Mouse (Mus musculus) liver, postnatal 0 days (tissue): ENCODE results near the gene Cflar. TPM values are rescaled to one million over a fixed set of nuclear protein-coding genes. Genes with fewer than 3 reads are reported as not detected.

Experiments used
- ATAC-seq: fragments of 200-750 bp; cut with Nextera tagmentation; 2 replicates; pipeline ENCODE4 v1.8.0; 2017; ENCODE audit warnings: mild to moderate bottlenecking, moderate library complexity
- DNase-seq: peaks from one replicate; pipeline ENCODE4 v3.0.0-alpha.2; 2016
- H3K27ac ChIP-seq: fragments of 300-500 bp; sonication (generic); 2 replicates; pipeline ENCODE4 v1.5.1; 2014; ENCODE audit warnings: antibody characterized with exemption, moderate library complexity, mild to moderate bottlenecking, low read depth
- H3K27me3 ChIP-seq: fragments of 300-500 bp; sonication (generic); 2 replicates; pipeline ENCODE4 v1.6.1; 2014; ENCODE audit warnings: low read length, control low read depth, mixed read lengths; ENCODE audit not compliant: insufficient read depth
- H3K36me3 ChIP-seq: fragments of 300-500 bp; sonication (generic); replicated peaks from 2 replicates; pipeline ENCODE4 v1.6.1; 2014; ENCODE audit warnings: mild to moderate bottlenecking, control low read depth, low read length, moderate library complexity, mixed read lengths; ENCODE audit not compliant: insufficient read depth
- H3K4me1 ChIP-seq: fragments of 300-500 bp; sonication (generic); 2 replicates; pipeline ENCODE4 v1.6.1; 2014; ENCODE audit warnings: antibody characterized with exemption, mild to moderate bottlenecking, control low read depth; ENCODE audit not compliant: insufficient read depth
- H3K4me2 ChIP-seq: fragments of 300-500 bp; sonication (generic); 2 replicates; pipeline ENCODE4 v1.6.1; 2014; ENCODE audit warnings: low read depth, mild to moderate bottlenecking, low read length, moderate library complexity, mixed read lengths
- H3K4me3 ChIP-seq: fragments of 300-500 bp; sonication (generic); 2 replicates; pipeline ENCODE4 v1.5.1; 2014; ENCODE audit warnings: low read depth, low read length
- H3K9ac ChIP-seq: fragments of 300-500 bp; sonication (generic); replicated peaks from 2 replicates; pipeline ENCODE4 v1.6.1; 2014; ENCODE audit warnings: mild to moderate bottlenecking, moderate library complexity
- H3K9me3 ChIP-seq: fragments of 300-500 bp; sonication (generic); 2 replicates; pipeline ENCODE4 v1.6.1; 2016; ENCODE audit warnings: mild to moderate bottlenecking, control low read depth, low read length, mixed read lengths
- CTCF ChIP-seq: sonication (generic); IDR thresholded peaks from 2 replicates; pipeline ENCODE4 v1.5.1; 2016; ENCODE audit warnings: antibody characterized with exemption, low read depth
- EP300 ChIP-seq: IDR thresholded peaks from 2 replicates; pipeline ENCODE4 v1.6.1; 2016; ENCODE audit warnings: antibody characterized with exemption, low read depth, mild to moderate bottlenecking
- WGBS: fragments of 180-500 bp; shearing (Covaris S2); extraction: QIAGEN DNeasy Blood & Tissue Kit; methylation state at CpG from one replicate; pipeline ENCODE4 v1.1.7; 2014; ENCODE audit not compliant: insufficient replicate concordance; 5-methylcytosine and 5-hydroxymethylcytosine counted together
- polyA plus RNA-seq: library from polyadenylated mRNA; unstranded; fragments of >200 nt; fragmentation: Nextera tagmentation; extraction: Ambion mirVana; gene quantifications from 2 replicates; pipeline ENCODE4 v1.2.1, GENCODE M21; 2015

Cflar gene
- polyA plus RNA-seq, 1 experiment from 2014 or later: 30.2 TPM

- 73% methylated on average over 11 of the region's 11 CpGs for WGBS
- Histone ChIP-seq H3K27me3 (no peaks in the 10 kb centered on the region), H3K4me3 (no peak overlapping the region), H3K36me3 (peaks cover 30% of the 10 kb centered on the region), H3K4me2 (no peak overlapping the region), H3K9me3 (no peaks in the 10 kb centered on the region), H3K9ac (no peak overlapping the region), H3K4me1 (peaks cover 40% of the 10 kb centered on the region), H3K27ac (peak overlapping the region; percentile 48)
- ATAC-seq (no peak), DNase-seq (no peak)
- TF ChIP-seq CTCF: no peak
- TF ChIP-seq EP300: no peak
Observed at GRCm38 (mm10) chr1:58722115-58722938, 11.0 kb downstream of the Cflar start.

GRCm38 (mm10) chr1:58723062-58723808 is 11.9 kb downstream of the Cflar start:
- Histone ChIP-seq H3K27me3 (no peaks in the 10 kb centered on the region), H3K27ac (no peak overlapping the region), H3K9ac (no peak overlapping the region), H3K4me2 (no peak overlapping the region), H3K4me3 (no peak overlapping the region), H3K36me3 (peaks cover 33% of the 10 kb centered on the region), H3K9me3 (no peaks in the 10 kb centered on the region), H3K4me1 (peaks cover 35% of the 10 kb centered on the region)
- WGBS: 72% methylated on average over 7 of the region's 7 CpGs
- no peak for DNase-seq
- TF ChIP-seq EP300 (no peak), CTCF (no peak)
- no peak for ATAC-seq

GRCm38 (mm10) chr1:58723809-58724405 is 12.6 kb downstream of the Cflar start:
- Histone ChIP-seq H3K4me3 (no peak overlapping the region), H3K9ac (no peak overlapping the region), H3K4me2 (no peak overlapping the region), H3K27me3 (no peaks in the 10 kb centered on the region), H3K36me3 (peaks cover 33% of the 10 kb centered on the region), H3K27ac (no peak overlapping the region), H3K9me3 (no peaks in the 10 kb centered on the region), H3K4me1 (peaks cover 30% of the 10 kb centered on the region)
- 63% methylated on average over 7 of the region's 7 CpGs for WGBS
- ATAC-seq (no peak), DNase-seq (no peak)
- no peak for TF ChIP-seq EP300
- no peak for TF ChIP-seq CTCF

GRCm38 (mm10) chr1:58724533-58724932 is 13.2 kb downstream of the Cflar start:
- WGBS: 54% methylated on average over 7 of the region's 9 CpGs
- TF ChIP-seq CTCF (no peak), EP300 (no peak)
- Histone ChIP-seq H3K9me3 (no peaks in the 10 kb centered on the region), H3K27me3 (no peaks in the 10 kb centered on the region), H3K36me3 (peaks cover 33% of the 10 kb centered on the region), H3K4me1 (peaks cover 25% of the 10 kb centered on the region), H3K4me3 (no peak overlapping the region), H3K4me2 (no peak overlapping the region), H3K27ac (no peak overlapping the region), H3K9ac (no peak overlapping the region)
- DNase-seq (no peak), ATAC-seq (no peak)

DNA sequence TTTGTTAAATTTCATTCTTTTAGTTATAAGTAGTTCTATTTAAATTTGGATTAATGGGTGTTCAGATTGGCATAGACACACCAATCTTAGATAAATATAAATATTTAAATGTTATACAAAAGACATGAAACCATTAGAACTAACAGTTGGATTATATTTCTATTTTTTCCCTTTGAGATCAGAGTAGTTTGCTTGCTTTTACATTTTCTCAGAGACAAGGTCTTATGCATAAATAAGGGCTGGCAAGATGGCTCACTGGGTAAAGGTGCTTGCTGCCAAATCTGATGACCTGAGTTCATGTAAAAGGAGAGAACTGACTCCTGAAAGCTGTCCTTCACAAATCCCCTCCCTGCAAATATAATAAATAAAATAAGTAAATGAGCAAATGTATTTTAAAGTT is 13.8 kb downstream of the Cflar start:
- Histone ChIP-seq H3K4me1 (peaks cover 19% of the 10 kb centered on the region), H3K36me3 (peaks cover 33% of the 10 kb centered on the region), H3K27me3 (no peaks in the 10 kb centered on the region), H3K27ac (no peak overlapping the region), H3K9ac (no peak overlapping the region), H3K4me2 (no peak overlapping the region), H3K9me3 (no peaks in the 10 kb centered on the region), H3K4me3 (no peak overlapping the region)
- ATAC-seq (no peak), DNase-seq (no peak)
- TF ChIP-seq EP300 (no peak), CTCF (no peak)

GRCm38 (mm10) chr1:58725767-58726166 is 14.5 kb downstream of the Cflar start:
- Histone ChIP-seq H3K9me3 (no peaks in the 10 kb centered on the region), H3K4me2 (no peak overlapping the region), H3K36me3 (peaks cover 35% of the 10 kb centered on the region), H3K9ac (no peak overlapping the region), H3K4me3 (no peak overlapping the region), H3K27me3 (no peaks in the 10 kb centered on the region), H3K27ac (0 out of 2 replicates have a peak overlapping the region, but pooled peaks have one; percentile 14), H3K4me1 (peaks cover 13% of the 10 kb centered on the region)
- 65% methylated on average over 5 of the region's 5 CpGs for WGBS
- ATAC-seq (no peak), DNase-seq (no peak)
- TF ChIP-seq CTCF: no peak
- no peak for TF ChIP-seq EP300
